Mouse (Mus musculus) ES-E14 (cell line): ENCODE results near the gene Ppp3ca.

Source experiments
- CHD2 ChIP-seq: IDR thresholded peaks from 2 replicates; pipeline ENCODE4 v1.6.1; 2014; ENCODE audit warnings: mild to moderate bottlenecking, low read depth, low read length, inconsistent platforms
- HCFC1 ChIP-seq: IDR thresholded peaks from 2 replicates; pipeline ENCODE4 v1.6.1; 2012; ENCODE audit warnings: low read length, inconsistent platforms, borderline replicate concordance; ENCODE audit not compliant: insufficient read depth
- MAFK ChIP-seq: IDR thresholded peaks from 2 replicates; pipeline ENCODE4 v1.6.1; 2014; ENCODE audit warnings: mild to moderate bottlenecking, low read depth, low read length, inconsistent platforms; ENCODE audit not compliant: insufficient read depth
- ZC3H11A ChIP-seq: IDR thresholded peaks from 2 replicates; pipeline ENCODE4 v1.6.1; 2012; ENCODE audit warnings: low read depth, mild to moderate bottlenecking, inconsistent platforms, low read length, borderline replicate concordance
- ZNF384 ChIP-seq: IDR thresholded peaks from 2 replicates; pipeline ENCODE4 v1.6.1; 2012; ENCODE audit warnings: low read depth, low read length, inconsistent platforms

- TF ChIP-seq MAFK (no peak), ZNF384 (no peak), ZC3H11A (no peak), CHD2 (no peak), HCFC1 (no peak)
Observed at GRCm38 (mm10) chr3:136679903-136680491, 10.1 kb downstream of the Ppp3ca start.
